Mouse (Mus musculus): Measurements from ENCODE around the gene Psmd14.

GRCm38 (mm10) chr2:61760044-61760443 lies 48.5 kb downstream of the Psmd14 start:
- TF ChIP-seq TCF3 (IDR thresholded peaks at IDR 0.05; ENCODE audit: insufficient read length, low read depth) (no peak), POLR2A (IDR thresholded peaks at IDR 0.05; ENCODE audit: insufficient read length, low read depth) (no peak), MYOG (IDR thresholded peaks at IDR 0.05; ENCODE audit: control insufficient read depth in 1 of 3, insufficient read depth in 1 of 3, insufficient read length in 2 of 3, low read depth in 2 of 3) (no peak), USF1 (IDR thresholded peaks at IDR 0.05; ENCODE audit: low read depth) (no peak)

Measured in myocyte (in vitro differentiated cells).